8 mouse cellular contexts compared by ENCODE assay signal in the genomic region with DNA sequence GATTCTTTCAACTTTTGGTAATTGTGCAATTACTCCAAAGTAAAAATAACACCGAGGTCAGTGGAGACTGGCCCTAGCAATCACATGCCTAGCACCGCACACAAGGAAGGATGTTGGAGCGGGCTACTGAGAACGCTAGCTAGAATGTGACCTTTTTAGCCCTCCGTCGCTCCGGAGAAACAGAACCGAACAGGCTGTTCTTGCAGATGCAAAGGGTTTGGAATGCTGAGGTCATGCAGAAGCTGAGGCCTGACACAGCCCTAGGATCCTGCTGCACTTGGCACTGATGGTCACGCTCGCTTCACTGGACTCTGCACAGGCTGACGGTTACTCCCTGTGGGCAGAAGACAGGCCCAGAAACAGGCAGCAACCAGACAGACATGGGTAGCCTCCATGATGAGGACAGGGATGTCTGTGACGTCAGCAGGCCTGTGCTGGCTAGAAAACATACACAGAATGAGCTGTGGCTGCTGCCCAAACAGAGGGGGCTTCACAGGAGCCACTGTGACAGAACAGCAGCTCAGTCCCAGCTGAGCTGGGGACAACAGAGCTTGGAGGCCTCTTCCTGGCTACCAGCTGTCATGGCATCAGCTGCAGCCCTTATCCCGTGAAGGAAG. TPM values are rescaled to one million over a fixed set of nuclear protein-coding genes. Genes with fewer than 3 reads are reported as not detected.
DNase-seq lines count a peak whose midpoint lies in the region; ATAC-seq and TF ChIP-seq lines count a peak whose summit lies in the region.
"Had no signal": no experiment of that assay in that cellular context is flagged by ENCODE, and none has a peak within 500 bp of the region (broad histone marks: within the 10 kb centered on the region; RNA-seq: fewer than 3 reads in every experiment).

No protein-coding gene starts in this region.

- peak; percentile 47 for DNase-seq in layer of hippocampus, adult 9-11 months
- DNase-seq in layer of hippocampus, adult 18-20 months (ENCODE audit: low spot score in 2 of 2), result no peak
- DNase-seq in cerebellum, adult 9-11 months, result peak; percentile 71
- DNase-seq in heart, postnatal 0 days (ENCODE audit: low spot score), result no peak
- no peak for DNase-seq in forebrain, embryonic 11.5 days (ENCODE audit: low spot score)
- no peak for DNase-seq in spleen, postnatal 4 days (ENCODE audit: low spot score in 2 of 2)

- WGBS in heart, postnatal 0 days, result 73% methylated on average over 13 of the region's 13 CpGs
- 75% methylated on average over 13 of the region's 13 CpGs for WGBS in lung, embryonic 16.5 days
- 91% methylated on average over 13 of the region's 13 CpGs for WGBS in forebrain, embryonic 11.5 days

- no peak overlapping the region for H3K4me3 ChIP-seq in heart, postnatal 0 days (ENCODE audit: low read depth, low read length)
- no peak overlapping the region for H3K4me3 ChIP-seq in lung, embryonic 16.5 days (ENCODE audit: low read length)
- no peak overlapping the region for H3K4me3 ChIP-seq in forebrain, embryonic 11.5 days (ENCODE audit: low read depth, low read length)
- H3K4me3 ChIP-seq: heart, embryonic 15.5 days had no signal

- no peaks in the 10 kb centered on the region for H3K4me1 ChIP-seq in heart, postnatal 0 days (ENCODE audit: control insufficient read depth, insufficient read depth)
- peaks cover 27% of the 10 kb centered on the region for H3K4me1 ChIP-seq in lung, embryonic 16.5 days (replicated peaks; ENCODE audit: control insufficient read depth, insufficient read depth, low read length)
- no peaks in the 10 kb centered on the region for H3K4me1 ChIP-seq in forebrain, embryonic 11.5 days (replicated peaks; ENCODE audit: control insufficient read depth, insufficient read depth, low read length)

- no peak for ATAC-seq in heart, postnatal 0 days (ENCODE audit: insufficient read depth, low read depth)
- ATAC-seq in lung, embryonic 16.5 days (ENCODE audit: low read depth), result no peak
- ATAC-seq in forebrain, embryonic 11.5 days (replicated peaks; ENCODE audit: low FRiP score), result no peak

- no peaks in the 10 kb centered on the region for H3K9me3 ChIP-seq in heart, postnatal 0 days (replicated peaks; ENCODE audit: control insufficient read depth, low read length)
- H3K9me3 ChIP-seq in lung, embryonic 16.5 days (ENCODE audit: control insufficient read depth, low read length), result no peaks in the 10 kb centered on the region
- no peaks in the 10 kb centered on the region for H3K9me3 ChIP-seq in forebrain, embryonic 11.5 days (ENCODE audit: control insufficient read depth, low read length)
- H3K9me3 ChIP-seq: heart, embryonic 15.5 days had no signal

- no peak overlapping the region for H3K4me2 ChIP-seq in heart, postnatal 0 days (ENCODE audit: low read depth, low read length)
- no peak overlapping the region for H3K4me2 ChIP-seq in lung, embryonic 16.5 days (ENCODE audit: low read depth, low read length)
- no peak overlapping the region for H3K4me2 ChIP-seq in forebrain, embryonic 11.5 days (ENCODE audit: low read depth, low read length, severe bottlenecking)
- H3K4me2 ChIP-seq: heart, embryonic 15.5 days had no signal

- H3K27me3 ChIP-seq in heart, postnatal 0 days (ENCODE audit: control insufficient read depth, insufficient read depth, low read length), result no peaks in the 10 kb centered on the region
- no peaks in the 10 kb centered on the region for H3K27me3 ChIP-seq in lung, embryonic 16.5 days (ENCODE audit: control insufficient read depth, insufficient read depth, low read depth, low read length)
- no peaks in the 10 kb centered on the region for H3K27me3 ChIP-seq in forebrain, embryonic 11.5 days (ENCODE audit: control insufficient read depth, insufficient read depth, low read length)
- H3K27me3 ChIP-seq: heart, embryonic 15.5 days had no signal

- H3K9ac ChIP-seq in heart, postnatal 0 days (replicated peaks; ENCODE audit: low read depth, low read length), result no peak overlapping the region
- no peak overlapping the region for H3K9ac ChIP-seq in lung, embryonic 16.5 days (ENCODE audit: low read length)
- H3K9ac ChIP-seq in forebrain, embryonic 11.5 days (ENCODE audit: low read length), result no peak overlapping the region
- H3K9ac ChIP-seq: heart, embryonic 15.5 days had no signal

- peak overlapping the region; percentile 25 for H3K27ac ChIP-seq in heart, postnatal 0 days (ENCODE audit: low read depth)
- peak overlapping the region; percentile 33; the same call in 1 of the 2 replicates for H3K27ac ChIP-seq in lung, embryonic 16.5 days (ENCODE audit: low read length)
- no peak overlapping the region for H3K27ac ChIP-seq in forebrain, embryonic 11.5 days (ENCODE audit: low read depth, low read length)
- H3K27ac ChIP-seq: heart, embryonic 15.5 days had no signal

- H3K36me3 ChIP-seq in heart, postnatal 0 days (replicated peaks; ENCODE audit: control insufficient read depth, insufficient read depth, low read length), result peaks cover 59% of the 10 kb centered on the region
- H3K36me3 ChIP-seq in lung, embryonic 16.5 days (ENCODE audit: control insufficient read depth, insufficient read depth, low read length), result peaks cover 11% of the 10 kb centered on the region; the same call in 1 of the 2 replicates
- no peaks in the 10 kb centered on the region; the same call in 1 of the 2 replicates for H3K36me3 ChIP-seq in forebrain, embryonic 11.5 days (ENCODE audit: control insufficient read depth, insufficient read depth, low read length)

- no peak for TF ChIP-seq EP300 in heart, postnatal 0 days (IDR thresholded peaks at IDR 0.05; ENCODE audit: low read depth)

- TF ChIP-seq CTCF in heart, postnatal 0 days (IDR thresholded peaks at IDR 0.05; ENCODE audit: low read depth), result no peak

RNA-seq across cellular contexts. Expression of a gene that starts 8.5 kb away (rescaled TPM):
- 10 to 100 TPM; 37.6 to 40.5 TPM for total RNA-seq in layer of hippocampus, adult 18-20 months (2021)
- 18.1 and 32.1 TPM in 2 replicates for total RNA-seq in heart, postnatal 0 days (2014; rRNA removed; ENCODE audit: low replicate concordance)
- polyA plus RNA-seq in heart, postnatal 0 days (2015; fragmentation: Nextera tagmentation; extraction: Ambion mirVana), result 16.1 and 16.2 TPM in 2 replicates
- polyA plus RNA-seq in lung, embryonic 16.5 days (2015; fragmentation: Nextera tagmentation; extraction: Ambion mirVana), result 30.9 and 32.0 TPM in 2 replicates
- 40.6 and 41.9 TPM in 2 replicates for polyA plus RNA-seq in forebrain, embryonic 11.5 days (2014; fragmentation: Nextera tagmentation; extraction: Ambion mirVana)

RNA-seq across cellular contexts. Expression of a gene that starts 23.0 kb away (rescaled TPM):
- 1 to 10 TPM; 3.6 to 4.5 TPM for total RNA-seq in layer of hippocampus, adult 18-20 months (2021)
- 0.69 and 12.2 TPM in 2 replicates for total RNA-seq in heart, postnatal 0 days (2014; rRNA removed; ENCODE audit: low replicate concordance)
- polyA plus RNA-seq in heart, postnatal 0 days (2015; fragmentation: Nextera tagmentation; extraction: Ambion mirVana), result 1.4 and 1.5 TPM in 2 replicates
- 5.3 and 7.5 TPM in 2 replicates for polyA plus RNA-seq in lung, embryonic 16.5 days (2015; fragmentation: Nextera tagmentation; extraction: Ambion mirVana)
- polyA plus RNA-seq in forebrain, embryonic 11.5 days (2014; fragmentation: Nextera tagmentation; extraction: Ambion mirVana), result 1.2 and 1.3 TPM in 2 replicates

Comparison
In these comparisons a context has a peak if more than half of its experiments do, and no peak if none do; other contexts are left out.
1. DNase-seq: peak in layer of hippocampus, adult 9-11 months (single experiment) and cerebellum, adult 9-11 months (single experiment); none in layer of hippocampus, adult 18-20 months (0 of 2), heart, postnatal 0 days (single experiment), forebrain, embryonic 11.5 days (single experiment) and spleen, postnatal 4 days (0 of 2).